Mouse (Mus musculus) lung, adult 2 months (tissue): ENCODE data around the gene Ncapd2. TPM values are rescaled to one million over a fixed set of nuclear protein-coding genes. Genes with fewer than 3 reads are reported as not detected.
A peak's percentile ranks its signal among the peaks of the same experiment; 100 is the strongest.

Source experiments
- DNase-seq: peaks from one replicate; pipeline ENCODE4 v3.0.0; 2022
- H3K4me1 ChIP-seq: fragments of 200-500 bp; 2 replicates; pipeline ENCODE4 v1.6.1; 2011; ENCODE audit warnings: low read length; ENCODE audit not compliant: control insufficient read depth, insufficient read depth
- H3K4me3 ChIP-seq: fragments of 200-500 bp; replicated peaks from 2 replicates; pipeline ENCODE3; 2011; ENCODE audit warnings: low read depth, mild to moderate bottlenecking, control low read depth, low read length; ENCODE audit errors: extremely low read depth
- CTCF ChIP-seq: fragments of 200-500 bp; IDR thresholded peaks from 2 replicates; pipeline ENCODE4 v1.5.1; 2011; ENCODE audit warnings: mild to moderate bottlenecking, low read length, control low read depth; ENCODE audit not compliant: insufficient read depth
- POLR2A ChIP-seq: fragments of 200-500 bp; IDR thresholded peaks from 2 replicates; pipeline ENCODE4 v1.6.1; 2011; ENCODE audit warnings: low read depth, mild to moderate bottlenecking, control low read depth, low read length, borderline replicate concordance; ENCODE audit errors: extremely low read depth
- WGBS: fragments of 180-500 bp; shearing (Covaris S2); methylation state at CpG from one replicate; pipeline ENCODE4 v1.1.7; 2018; 5-methylcytosine and 5-hydroxymethylcytosine counted together
- polyA plus RNA-seq: library from polyadenylated mRNA; depleted of rRNA; stranded (reverse); fragments of >200 nt; gene quantifications from 2 replicates; pipeline ENCODE4 v1.2.3, GENCODE M21; 2012

Ncapd2 gene
- polyA plus RNA-seq, 1 experiment, result 34.2 TPM

DNA sequence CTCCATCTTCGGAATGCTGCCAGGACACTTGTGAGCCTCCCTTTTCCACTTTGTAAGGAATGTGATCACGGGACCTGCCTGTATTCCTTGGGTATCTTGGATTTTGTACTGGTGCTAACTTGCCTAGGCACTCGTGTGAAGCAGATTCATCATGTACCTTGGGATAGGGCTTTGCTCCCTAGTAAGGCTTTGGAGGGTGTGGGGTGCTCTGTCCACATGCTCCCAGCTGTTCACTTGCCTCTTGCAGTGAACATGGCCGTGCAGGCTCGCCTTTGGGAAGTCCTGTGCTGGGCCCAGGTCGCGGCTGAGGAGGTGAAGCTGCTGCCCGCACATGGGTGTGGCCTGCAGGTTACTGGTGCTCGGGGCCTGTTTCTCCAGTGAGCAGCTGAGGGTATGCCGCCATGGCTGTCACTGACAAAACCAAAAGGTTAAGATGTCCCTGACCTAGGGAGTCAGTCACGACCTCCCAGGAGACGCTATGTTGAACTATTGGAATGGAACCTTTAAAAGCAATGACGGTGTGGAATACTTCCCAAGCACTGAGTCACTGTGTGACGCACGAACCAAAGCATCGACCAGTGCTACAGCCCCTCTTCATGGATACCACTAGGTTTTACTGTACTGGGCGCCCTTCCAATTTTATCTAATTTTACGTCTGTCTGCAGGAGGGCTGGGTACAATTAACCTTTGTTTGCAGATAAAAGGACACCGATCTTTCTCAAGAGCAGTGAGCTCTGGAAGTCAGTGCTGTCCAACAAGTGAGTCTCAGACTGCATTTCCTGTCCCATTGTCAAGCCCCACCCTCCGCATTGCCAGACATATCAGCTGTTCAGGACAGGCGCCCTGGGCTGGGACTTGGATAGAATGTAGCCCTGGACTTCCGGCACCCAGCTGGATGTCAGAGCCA is 30.4 kb downstream of the Ncapd2 start:
- peak; percentile 43 for DNase-seq
- WGBS, result 33% methylated on average over 22 of the region's 22 CpGs
- TF ChIP-seq CTCF (no peak), POLR2A (peak; percentile 47; the same call in 1 of the 2 replicates)

DNA sequence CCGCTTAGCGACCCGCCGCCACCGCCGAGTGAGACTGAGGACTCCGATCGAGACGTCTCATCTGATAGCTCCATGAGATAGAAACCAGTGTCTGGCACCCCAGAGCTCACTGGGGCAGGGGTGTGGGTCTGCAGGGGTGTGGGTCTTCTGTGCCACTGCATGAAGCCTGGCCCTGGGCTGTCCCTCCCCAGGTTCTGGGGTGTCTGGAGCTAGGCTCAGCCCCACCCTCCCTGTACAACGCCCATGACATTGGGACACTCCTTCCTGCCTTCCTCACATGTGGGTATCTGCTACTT is 31.0 kb downstream of the Ncapd2 start:
- TF ChIP-seq CTCF, result no peak
- no peak for TF ChIP-seq POLR2A
- Histone ChIP-seq H3K4me1 (peaks cover 9% of the 10 kb centered on the region), H3K4me3 (no peak overlapping the region)
- WGBS, result 61% methylated on average over 10 of the region's 10 CpGs
- DNase-seq, result no peak

More for the DNA sequence above, 30.4 kb downstream of the Ncapd2 start:
- Histone ChIP-seq H3K4me1 (peaks cover 9% of the 10 kb centered on the region), H3K4me3 (no peak overlapping the region)

DNA sequence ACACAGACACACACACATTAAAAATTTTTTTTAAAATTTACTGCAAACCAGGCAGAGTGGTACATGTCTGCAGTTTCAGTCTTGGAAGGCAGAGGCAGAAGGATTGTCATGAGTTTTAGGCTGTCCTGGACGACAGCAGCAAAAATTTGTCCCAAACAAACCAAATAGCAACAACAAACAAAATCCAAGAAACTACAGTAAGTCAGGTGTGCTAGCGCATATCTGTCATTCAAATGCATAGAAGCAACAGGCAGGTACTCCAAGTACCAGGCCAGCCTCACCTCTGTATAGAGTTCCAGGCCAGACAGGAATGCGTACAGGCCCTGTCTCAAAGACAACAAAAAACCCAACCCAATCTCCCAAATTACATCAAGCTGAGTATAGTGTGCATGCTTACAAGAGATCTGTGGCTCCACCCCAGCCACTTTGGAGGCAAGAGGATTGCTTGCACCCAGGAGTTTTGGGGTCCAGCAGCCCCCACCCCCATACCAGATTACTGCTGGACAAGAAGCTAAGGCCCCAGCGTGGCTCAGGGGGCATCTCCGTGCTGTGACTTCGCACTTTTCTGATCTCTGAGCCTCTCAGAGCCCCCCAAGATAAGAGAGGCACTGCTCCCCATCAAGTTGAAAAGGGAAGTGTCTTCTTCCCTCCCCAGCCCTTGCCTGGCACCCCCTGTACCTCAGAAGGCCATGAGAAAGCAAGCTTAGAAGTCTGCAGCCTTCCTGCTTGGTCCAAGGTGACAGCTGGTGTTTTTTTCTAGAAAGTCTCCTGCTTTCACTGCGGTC is 31.5 kb downstream of the Ncapd2 start:
- no peak overlapping the region for H3K4me3 ChIP-seq
- no peak for DNase-seq
- no peak for TF ChIP-seq POLR2A
- no peak for TF ChIP-seq CTCF
- H3K4me1 ChIP-seq, result peaks cover 9% of the 10 kb centered on the region
- 78% methylated on average over 7 of the region's 7 CpGs for WGBS

DNA sequence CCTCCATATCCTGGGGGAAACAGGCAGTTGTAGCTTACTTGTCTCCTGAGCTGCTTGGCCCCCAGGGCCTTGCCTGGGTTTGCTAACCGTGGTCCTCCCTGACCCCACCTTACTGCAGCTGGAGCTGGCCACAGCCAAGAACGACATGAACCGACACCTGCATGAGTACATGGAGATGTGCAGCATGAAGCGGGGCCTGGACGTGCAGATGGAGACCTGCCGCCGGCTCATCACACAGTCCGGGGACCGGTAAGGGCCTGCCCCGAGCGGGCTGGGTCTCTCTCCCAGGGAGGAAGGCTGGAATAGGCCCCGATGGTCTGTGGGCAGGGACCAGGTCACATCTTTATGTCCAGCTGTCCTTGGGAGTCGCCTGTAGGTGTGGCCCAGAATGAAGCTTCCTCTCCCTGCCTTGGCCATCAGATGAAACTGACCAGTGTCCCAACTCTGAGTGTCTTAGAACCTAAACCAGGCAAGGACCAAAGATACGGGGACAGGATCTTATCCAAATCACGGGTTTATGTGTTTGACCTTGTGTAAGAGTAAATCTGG is 32.5 kb downstream of the Ncapd2 start:
- WGBS, result 84% methylated on average over 15 of the region's 15 CpGs
- no peak for TF ChIP-seq POLR2A
- no peak for TF ChIP-seq CTCF
- Histone ChIP-seq H3K4me1 (peaks cover 3% of the 10 kb centered on the region), H3K4me3 (no peak overlapping the region)
- no peak for DNase-seq

DNA sequence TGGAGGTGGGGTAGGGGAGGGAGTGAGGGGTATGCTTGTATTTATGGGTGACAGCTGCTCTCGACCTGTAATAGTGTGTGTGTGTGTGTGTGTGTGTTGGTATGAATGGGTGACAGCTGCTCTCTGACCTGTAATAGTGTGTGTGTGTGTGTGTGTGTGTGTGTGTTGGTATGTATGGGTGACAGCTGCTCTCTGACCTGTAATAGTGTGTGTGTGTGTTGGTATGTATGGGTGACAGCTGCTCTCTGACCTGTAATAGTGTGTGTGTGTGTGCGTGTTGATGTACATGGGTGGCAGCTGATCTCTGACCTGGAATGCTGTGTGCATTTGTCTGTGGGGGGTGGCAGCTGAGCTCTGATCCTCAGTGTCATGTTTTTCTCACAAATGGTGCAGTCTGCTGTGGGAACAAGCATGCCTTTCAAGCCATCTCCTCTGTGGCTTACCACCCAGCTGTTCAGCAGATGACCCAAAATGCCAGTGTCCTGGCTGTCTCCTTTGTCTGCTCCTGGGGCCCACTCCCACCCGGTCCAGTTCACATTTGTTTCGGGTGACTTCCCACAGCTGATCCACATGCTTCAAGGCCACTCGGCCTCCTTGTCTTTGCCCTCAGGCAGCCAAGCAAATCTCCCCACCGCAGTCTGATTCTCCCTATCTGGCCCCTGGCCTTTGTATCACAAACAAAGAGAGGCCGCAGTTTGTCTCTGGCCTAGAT is 34.4 kb downstream of the Ncapd2 start:
- WGBS, result 68% methylated on average over 7 of the region's 7 CpGs
- DNase-seq, result no peak
- H3K4me3 ChIP-seq, result no peak overlapping the region

DNA sequence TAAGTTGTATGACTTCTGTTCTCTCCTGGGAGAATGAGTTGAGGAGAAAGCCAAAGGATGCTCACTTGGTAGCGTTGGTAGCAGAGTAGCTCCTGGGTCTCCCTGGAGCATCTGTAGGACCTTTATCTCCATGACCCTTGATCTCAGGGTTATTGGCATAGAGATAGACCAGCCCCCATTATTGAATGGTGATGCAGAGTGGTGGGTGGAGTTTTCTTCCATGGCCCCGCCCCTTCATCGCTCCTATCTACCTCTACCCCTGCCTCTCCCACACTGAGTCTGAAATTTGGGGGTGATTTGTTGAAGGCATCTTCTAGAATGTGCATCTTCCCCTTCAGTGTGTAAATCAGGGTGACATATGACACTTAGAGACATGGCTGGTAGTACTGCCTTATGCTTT is 35.0 kb downstream of the Ncapd2 start:
- WGBS, result 82% methylated on average over 3 of the region's 3 CpGs
- no peaks in the 10 kb centered on the region for H3K4me1 ChIP-seq
- no peak for TF ChIP-seq CTCF
- no peak for TF ChIP-seq POLR2A
- H3K4me3 ChIP-seq, result no peak overlapping the region
- no peak for DNase-seq

More for the DNA sequence above, 34.4 kb downstream of the Ncapd2 start:
- H3K4me1 ChIP-seq, result no peaks in the 10 kb centered on the region
- no peak for TF ChIP-seq CTCF
- no peak for TF ChIP-seq POLR2A

DNA sequence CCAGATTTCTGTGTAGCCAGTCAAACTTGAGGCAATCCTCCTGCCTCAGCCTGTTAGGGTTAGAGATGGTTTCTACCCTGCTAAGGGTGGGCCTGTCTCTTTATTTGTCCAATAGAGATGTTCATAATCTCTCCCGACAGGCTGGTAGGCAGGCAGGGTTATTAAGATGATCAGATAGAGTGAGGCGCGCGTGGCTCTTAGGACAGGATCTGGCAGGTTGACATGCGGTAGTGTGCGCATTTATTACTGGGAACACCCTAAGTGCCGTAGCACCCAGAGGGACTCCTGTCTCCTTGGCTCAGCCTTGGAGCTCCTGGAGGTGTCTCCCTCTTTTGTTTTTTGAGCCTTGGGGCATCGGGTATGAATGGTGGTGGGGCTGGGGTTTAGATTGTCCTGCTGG is 36.2 kb downstream of the Ncapd2 start:
- no peak for DNase-seq
- no peak overlapping the region for H3K4me3 ChIP-seq
- H3K4me1 ChIP-seq, result no peaks in the 10 kb centered on the region
- TF ChIP-seq CTCF (no peak), POLR2A (no peak)
- WGBS, result 82% methylated on average over 8 of the region's 8 CpGs

DNA sequence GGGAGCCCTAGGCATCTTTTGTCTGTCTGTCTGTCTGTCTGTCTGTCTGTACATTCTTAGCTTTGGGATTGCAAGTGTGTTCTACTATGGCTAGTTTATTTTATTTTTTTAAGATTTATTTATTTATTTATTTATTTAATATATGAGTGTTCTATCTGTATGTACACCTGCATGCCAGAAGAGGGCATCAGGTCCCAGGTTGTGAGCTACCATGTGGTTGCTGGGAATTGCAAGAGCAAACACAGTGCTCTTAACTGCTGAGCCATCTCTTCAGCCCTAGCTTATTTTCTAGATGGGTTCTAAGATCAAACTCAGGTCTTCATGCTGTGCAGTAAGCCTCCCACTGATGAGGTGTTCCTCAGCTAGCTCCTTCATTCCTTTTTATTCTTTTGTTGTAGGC is 37.0 kb downstream of the Ncapd2 start:
- TF ChIP-seq CTCF (peak; percentile 32; the same call in 1 of the 2 replicates), POLR2A (no peak)
- no peak for DNase-seq
- peaks cover 3% of the 10 kb centered on the region for H3K4me1 ChIP-seq

DNA sequence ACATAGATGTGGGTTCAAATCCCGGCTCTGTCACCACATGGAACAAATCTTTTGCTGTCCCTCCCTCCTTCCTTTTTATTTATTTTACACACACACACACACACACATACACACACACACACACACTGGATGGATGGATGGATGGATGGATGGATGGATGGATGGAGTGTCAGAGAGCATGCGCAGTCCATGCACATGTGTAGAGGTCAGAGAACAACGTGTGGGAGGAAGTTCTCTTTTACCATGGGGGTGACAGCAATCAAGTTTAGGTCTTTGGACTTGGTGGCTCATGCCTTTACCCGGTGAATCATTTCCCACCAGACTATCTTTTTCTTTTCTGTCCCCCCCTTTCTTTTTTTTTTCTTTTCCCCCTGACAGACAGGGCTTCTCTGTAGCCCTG is 37.8 kb downstream of the Ncapd2 start:
- 87% methylated on average over 4 of the region's 4 CpGs for WGBS
- DNase-seq, result no peak
- Histone ChIP-seq H3K4me3 (no peak overlapping the region), H3K4me1 (peaks cover 10% of the 10 kb centered on the region)
- no peak for TF ChIP-seq POLR2A
- TF ChIP-seq CTCF, result no peak

More for the DNA sequence above, 37.0 kb downstream of the Ncapd2 start:
- no peak overlapping the region for H3K4me3 ChIP-seq
